8 mouse cellular contexts compared by ENCODE assay signal in genomic region chr7:141562852-141563427, GRCm38 (mm10). TPM values are rescaled to one million over a fixed set of nuclear protein-coding genes. Genes with fewer than 3 reads are reported as not detected.
A peak's percentile ranks its signal among the peaks of the same experiment; 100 is the strongest.
DNase-seq lines count a peak whose midpoint lies in the region; ATAC-seq lines count a peak whose summit lies in the region.

No protein-coding gene starts in this region.

- DNase-seq in ovary, adult 18-20 months (ENCODE audit: low spot score), result peak; percentile 11
- DNase-seq in ovary, postnatal 10 days (ENCODE audit: low spot score), result no peak
- DNase-seq in embryo, embryonic 11 days, result peak; percentile 64
- peak; percentile 49 to 57 for DNase-seq in gastrocnemius, postnatal 36 days
- peak; percentile 56 for DNase-seq in limb, embryonic 10.5 days (ENCODE audit: low spot score)

- H3K4me2 ChIP-seq in intestine, embryonic 15.5 days (replicated peaks), result peak overlapping the region; percentile 85
- peak overlapping the region; percentile 80 for H3K4me2 ChIP-seq in midbrain, embryonic 15.5 days
- peak overlapping the region; percentile 75 for H3K4me2 ChIP-seq in stomach, embryonic 16.5 days (ENCODE audit: low read depth, low read length)

- H3K4me3 ChIP-seq in intestine, embryonic 15.5 days (replicated peaks), result peak overlapping the region; percentile 96
- peak overlapping the region; percentile 100 for H3K4me3 ChIP-seq in limb, embryonic 10.5 days
- H3K4me3 ChIP-seq in midbrain, embryonic 15.5 days, result peak overlapping the region; percentile 93
- H3K4me3 ChIP-seq in stomach, embryonic 16.5 days (replicated peaks; ENCODE audit: low read length), result peak overlapping the region; percentile 95

- no peaks in the 10 kb centered on the region for H3K36me3 ChIP-seq in intestine, embryonic 15.5 days
- peaks cover 13% of the 10 kb centered on the region; the same call in 1 of the 2 replicates for H3K36me3 ChIP-seq in limb, embryonic 10.5 days
- H3K36me3 ChIP-seq in midbrain, embryonic 15.5 days (replicated peaks), result no peaks in the 10 kb centered on the region
- no peaks in the 10 kb centered on the region for H3K36me3 ChIP-seq in stomach, embryonic 16.5 days (ENCODE audit: control insufficient read depth, insufficient read depth, low read length)

- H3K4me1 ChIP-seq in intestine, embryonic 15.5 days (replicated peaks), result peaks cover 12% of the 10 kb centered on the region
- H3K4me1 ChIP-seq in limb, embryonic 10.5 days, result peaks cover 30% of the 10 kb centered on the region
- peaks cover 37% of the 10 kb centered on the region for H3K4me1 ChIP-seq in midbrain, embryonic 15.5 days
- peaks cover 24% of the 10 kb centered on the region for H3K4me1 ChIP-seq in stomach, embryonic 16.5 days (ENCODE audit: control insufficient read depth, insufficient read depth, low read length)

- intact Hi-C loops in gastrocnemius, postnatal 36 days (cut with DNase I), result no loop called here

- peak; percentile 37 for ATAC-seq in intestine, embryonic 15.5 days
- ATAC-seq in midbrain, embryonic 15.5 days (replicated peaks), result peak; percentile 51
- peak; percentile 30; the same call in 1 of the 2 replicates for ATAC-seq in stomach, embryonic 16.5 days (ENCODE audit: insufficient read depth, low FRiP score)

- peak overlapping the region; percentile 88 for H3K27ac ChIP-seq in intestine, embryonic 15.5 days
- peak overlapping the region; percentile 95 for H3K27ac ChIP-seq in limb, embryonic 10.5 days
- peak overlapping the region; percentile 90 for H3K27ac ChIP-seq in midbrain, embryonic 15.5 days
- H3K27ac ChIP-seq in stomach, embryonic 16.5 days (ENCODE audit: low read length), result peak overlapping the region; percentile 86

- WGBS in intestine, embryonic 15.5 days, result 2% methylated on average over 21 of the region's 21 CpGs
- 2% methylated on average over 21 of the region's 21 CpGs for WGBS in limb, embryonic 10.5 days
- 1% methylated on average over 21 of the region's 21 CpGs for WGBS in midbrain, embryonic 15.5 days
- WGBS in stomach, embryonic 16.5 days, result under 1% methylated on average over 21 of the region's 21 CpGs

- peak overlapping the region; percentile 100 for H3K9ac ChIP-seq in intestine, embryonic 15.5 days
- peak overlapping the region; percentile 98 for H3K9ac ChIP-seq in midbrain, embryonic 15.5 days
- peak overlapping the region; percentile 97 for H3K9ac ChIP-seq in stomach, embryonic 16.5 days (ENCODE audit: low read length)

- no peaks in the 10 kb centered on the region for H3K9me3 ChIP-seq in intestine, embryonic 15.5 days
- no peaks in the 10 kb centered on the region for H3K9me3 ChIP-seq in limb, embryonic 10.5 days (replicated peaks)
- no peaks in the 10 kb centered on the region for H3K9me3 ChIP-seq in midbrain, embryonic 15.5 days
- no peaks in the 10 kb centered on the region for H3K9me3 ChIP-seq in stomach, embryonic 16.5 days (replicated peaks; ENCODE audit: control insufficient read depth, low read length)

- H3K27me3 ChIP-seq in intestine, embryonic 15.5 days (replicated peaks), result no peaks in the 10 kb centered on the region
- H3K27me3 ChIP-seq in limb, embryonic 10.5 days (ENCODE audit: low read depth, poor library complexity, severe bottlenecking), result no peaks in the 10 kb centered on the region
- H3K27me3 ChIP-seq in midbrain, embryonic 15.5 days (replicated peaks), result no peaks in the 10 kb centered on the region
- no peaks in the 10 kb centered on the region for H3K27me3 ChIP-seq in stomach, embryonic 16.5 days (ENCODE audit: control insufficient read depth, insufficient read depth, low read length)

RNA-seq across cellular contexts. Expression of gene Ap2a2, which starts 1.0 kb away (rescaled TPM):
- total RNA-seq in gastrocnemius, postnatal 36 days (2021), result 10 to 100 TPM; 45.3 to 46.6 TPM
- 79.1 and 84.1 TPM in 2 replicates for polyA plus RNA-seq in intestine, embryonic 15.5 days (2015; fragmentation: Nextera tagmentation; extraction: Ambion mirVana)
- 84.6 and 92.5 TPM in 2 replicates for polyA plus RNA-seq in limb, embryonic 10.5 days (2016; fragmentation: Nextera tagmentation; extraction: Ambion mirVana)
- polyA plus RNA-seq in midbrain, embryonic 15.5 days (2015; fragmentation: Nextera tagmentation; extraction: Ambion mirVana), result 132 and 135 TPM in 2 replicates
- polyA plus RNA-seq in stomach, embryonic 16.5 days (2015; fragmentation: Nextera tagmentation; extraction: Ambion mirVana), result 86.0 and 91.0 TPM in 2 replicates

RNA-seq across cellular contexts. Expression of gene Chid1, which starts 23.3 kb away (rescaled TPM):
- total RNA-seq in gastrocnemius, postnatal 36 days (2021), result 10 to 100 TPM; 13.9 to 14.5 TPM
- 52.6 and 62.3 TPM in 2 replicates for polyA plus RNA-seq in intestine, embryonic 15.5 days (2015; fragmentation: Nextera tagmentation; extraction: Ambion mirVana)
- 26.7 and 27.3 TPM in 2 replicates for polyA plus RNA-seq in limb, embryonic 10.5 days (2016; fragmentation: Nextera tagmentation; extraction: Ambion mirVana)
- polyA plus RNA-seq in midbrain, embryonic 15.5 days (2015; fragmentation: Nextera tagmentation; extraction: Ambion mirVana), result 44.1 and 44.6 TPM in 2 replicates
- polyA plus RNA-seq in stomach, embryonic 16.5 days (2015; fragmentation: Nextera tagmentation; extraction: Ambion mirVana), result 54.0 and 60.5 TPM in 2 replicates
